ENCODE assay signal across 8 mouse cellular contexts in the genomic region with DNA sequence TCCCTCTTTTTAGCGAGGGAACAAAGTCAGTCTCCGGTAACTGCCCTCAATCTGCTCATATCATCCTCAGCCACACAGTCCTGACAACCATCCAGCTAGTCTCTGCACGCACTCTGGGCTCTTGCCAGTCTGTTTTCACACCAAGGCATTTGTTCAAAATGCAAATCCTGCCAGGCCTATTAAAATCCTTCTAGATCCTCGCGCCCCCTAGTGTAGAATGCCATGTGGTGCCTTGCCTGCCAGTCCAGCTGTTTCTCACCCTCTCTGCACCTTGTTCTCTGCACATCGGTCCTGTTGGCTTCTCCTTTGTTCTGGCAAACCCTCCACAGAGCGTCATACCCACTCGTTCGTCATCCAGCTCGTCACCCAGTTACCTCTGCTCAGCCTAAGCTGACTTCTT. TPM values are rescaled to one million over a fixed set of nuclear protein-coding genes. Genes with fewer than 3 reads are reported as not detected.
A peak's percentile ranks its signal among the peaks of the same experiment; 100 is the strongest.
DNase-seq lines count a peak whose midpoint lies in the region; ATAC-seq and TF ChIP-seq lines count a peak whose summit lies in the region.

No protein-coding gene starts in this region.

- H3K9me3 ChIP-seq in neural tube, embryonic 15.5 days (replicated peaks): no peaks in the 10 kb centered on the region
- H3K9me3 ChIP-seq in forebrain, embryonic 14.5 days (replicated peaks; ENCODE audit: control insufficient read depth, low read length): no peaks in the 10 kb centered on the region
- no peaks in the 10 kb centered on the region for H3K9me3 ChIP-seq in hindbrain, embryonic 10.5 days

- no peak overlapping the region for H3K27ac ChIP-seq in neural tube, embryonic 15.5 days (replicated peaks)
- no peak overlapping the region for H3K27ac ChIP-seq in forebrain, embryonic 14.5 days (ENCODE audit: low read depth, low read length)
- H3K27ac ChIP-seq in hindbrain, embryonic 10.5 days: no peak overlapping the region
- H3K27ac ChIP-seq in left cerebral cortex, adult 2 months: no peak overlapping the region
- H3K27ac ChIP-seq in spleen, adult 2 months (ENCODE audit: insufficient read depth, low read length): no peak overlapping the region

- peak; percentile 69 for TF ChIP-seq CTCF in left cerebral cortex, adult 2 months (IDR thresholded peaks at IDR 0.05)
- TF ChIP-seq CTCF in spleen, adult 2 months (IDR thresholded peaks at IDR 0.05; ENCODE audit: extremely low read depth, insufficient read depth, insufficient read length, insufficient replicate concordance): peak; percentile 32; the same call in 1 of the 2 replicates

- no peak; the same call in 1 of the 2 replicates for ATAC-seq in neural tube, embryonic 15.5 days (ENCODE audit: low FRiP score)
- ATAC-seq in forebrain, embryonic 14.5 days: peak; percentile 82
- peak; percentile 85 for ATAC-seq in megakaryocyte progenitor cell, adult 5-6 weeks (replicated peaks; ENCODE audit: poor library complexity)

- no peaks in the 10 kb centered on the region for H3K36me3 ChIP-seq in neural tube, embryonic 15.5 days
- no peaks in the 10 kb centered on the region for H3K36me3 ChIP-seq in forebrain, embryonic 14.5 days (ENCODE audit: control insufficient read depth, insufficient read depth, low read length)
- no peaks in the 10 kb centered on the region for H3K36me3 ChIP-seq in hindbrain, embryonic 10.5 days
- H3K36me3 ChIP-seq in spleen, adult 2 months (ENCODE audit: control insufficient read depth, insufficient read depth, low read length): no peaks in the 10 kb centered on the region

- no peak overlapping the region for H3K4me3 ChIP-seq in neural tube, embryonic 15.5 days (replicated peaks)
- H3K4me3 ChIP-seq in forebrain, embryonic 14.5 days (ENCODE audit: low read depth, low read length): no peak overlapping the region
- H3K4me3 ChIP-seq in hindbrain, embryonic 10.5 days: no peak overlapping the region
- no peak overlapping the region for H3K4me3 ChIP-seq in left cerebral cortex, adult 2 months
- no peak overlapping the region for H3K4me3 ChIP-seq in spleen, adult 2 months (ENCODE audit: extremely low read depth, insufficient read depth, insufficient read length)

- intact Hi-C loops in left cerebral cortex, adult 2 months (cut with DNase I): loop anchor here (1.0 to 10.0 kb wide), 5 partner anchors 59 to 371 kb away; partner anchors contain the start of genes Med12l and Tsc22d2

- TF ChIP-seq POLR2A in spleen, adult 2 months (IDR thresholded peaks at IDR 0.05; ENCODE audit: low read depth, low read length): no peak

- no peak overlapping the region for H3K4me2 ChIP-seq in neural tube, embryonic 15.5 days
- no peak overlapping the region for H3K4me2 ChIP-seq in forebrain, embryonic 14.5 days (ENCODE audit: low read length)

- H3K27me3 ChIP-seq in neural tube, embryonic 15.5 days (replicated peaks): no peaks in the 10 kb centered on the region
- no peaks in the 10 kb centered on the region for H3K27me3 ChIP-seq in forebrain, embryonic 14.5 days (replicated peaks; ENCODE audit: control insufficient read depth, insufficient read depth, low read length)
- H3K27me3 ChIP-seq in hindbrain, embryonic 10.5 days (ENCODE audit: insufficient read depth, poor library complexity, severe bottlenecking): 0 out of 2 replicates have a peak, but pooled peaks cover 7% of the 10 kb centered on the region
- no peaks in the 10 kb centered on the region for H3K27me3 ChIP-seq in spleen, adult 2 months (ENCODE audit: control insufficient read depth, insufficient read depth, low read length)

- DNase-seq in neural tube, embryonic 10.5 days (ENCODE audit: extremely low spot score, low spot score): peak; percentile 52
- peak; percentile 11 for DNase-seq in c-Kit-positive CD71-positive TER-119-negative erythroid progenitor cells, embryonic 14.5 days (ENCODE audit: low read depth)
- peak; percentile 90 for DNase-seq in forebrain, embryonic 14.5 days (ENCODE audit: low spot score)
- peak; percentile 63 for DNase-seq in hindbrain, embryonic 10.5 days (ENCODE audit: low spot score)
- DNase-seq in left cerebral cortex, adult 2 months (ENCODE audit: extremely low spot score in 1 of 2, low spot score in 2 of 2): peak; percentile 61 to 70
- peak; percentile 4 to 37 for DNase-seq in spleen, adult 2 months (ENCODE audit: low read depth in 1 of 2, low spot score in 2 of 2)

- H3K4me1 ChIP-seq in neural tube, embryonic 15.5 days: no peaks in the 10 kb centered on the region; the same call in 1 of the 2 replicates
- no peaks in the 10 kb centered on the region for H3K4me1 ChIP-seq in forebrain, embryonic 14.5 days (ENCODE audit: control insufficient read depth, insufficient read depth, low read length)
- H3K4me1 ChIP-seq in hindbrain, embryonic 10.5 days (replicated peaks): peaks cover 7% of the 10 kb centered on the region; the same call in 1 of the 2 replicates
- no peaks in the 10 kb centered on the region for H3K4me1 ChIP-seq in spleen, adult 2 months (ENCODE audit: control insufficient read depth, insufficient read depth, insufficient read length)

- WGBS in neural tube, embryonic 15.5 days: 24% methylated on average over 10 of the region's 10 CpGs
- WGBS in forebrain, embryonic 14.5 days: 21% methylated on average over 10 of the region's 10 CpGs
- 34% methylated on average over 10 of the region's 10 CpGs for WGBS in hindbrain, embryonic 10.5 days
- WGBS in spleen, adult 2 months: 39% methylated on average over 10 of the region's 10 CpGs

- no peak overlapping the region for H3K9ac ChIP-seq in neural tube, embryonic 15.5 days (replicated peaks)
- no peak overlapping the region for H3K9ac ChIP-seq in forebrain, embryonic 14.5 days (ENCODE audit: low read length)

RNA-seq across cellular contexts. Expression of gene Mindy4b-ps, which starts 36.2 kb away (rescaled TPM):
- 0.17 and 0.26 TPM in 2 replicates for polyA plus RNA-seq in neural tube, embryonic 15.5 days (2015; fragmentation: Nextera tagmentation; extraction: Ambion mirVana)
- 0.13 TPM in 1 of 2 replicates, not detected in the other for polyA plus RNA-seq in forebrain, embryonic 14.5 days (2014; fragmentation: Nextera tagmentation; extraction: Ambion mirVana)
- not detected in 2 replicates for polyA plus RNA-seq in hindbrain, embryonic 10.5 days (2016; fragmentation: Nextera tagmentation; extraction: Ambion mirVana)
- total RNA-seq in left cerebral cortex, adult 2 months (2021): 1 to 10 TPM; 2.6 to 2.8 TPM
- not detected in 2 replicates for total RNA-seq in megakaryocyte progenitor cell, adult 5-6 weeks (2015)
- total RNA-seq in megakaryocyte progenitor cell, adult 5-6 weeks (2017): not detected in 2 replicates
- polyA plus RNA-seq in spleen, adult 2 months (2012; rRNA removed): not detected in 2 replicates

Comparison
In these comparisons a context has a peak if more than half of its experiments do, and no peak if none do; other contexts are left out.
1. DNase-seq: peak in every context shown above with its lines; median percentile 90 in forebrain, embryonic 14.5 days; 66 in left cerebral cortex, adult 2 months; 63 in hindbrain, embryonic 10.5 days; 52 in neural tube, embryonic 10.5 days; 20 in spleen, adult 2 months; 11 in c-Kit-positive CD71-positive TER-119-negative erythroid progenitor cells, embryonic 14.5 days.